Mouse (Mus musculus) kidney, adult 2 months (tissue): ENCODE data around the gene Taok2. TPM values are rescaled to one million over a fixed set of nuclear protein-coding genes. Genes with fewer than 3 reads are reported as not detected.

Source experiments
- DNase-seq: peaks from one replicate; pipeline ENCODE4 v3.0.0; 2021
- H3K27ac ChIP-seq: fragments of 200-500 bp; 2 replicates; pipeline ENCODE4 v1.5.1; 2012; ENCODE audit warnings: low read depth, low read length, control low read depth, inconsistent platforms; ENCODE audit not compliant: insufficient read depth
- H3K27me3 ChIP-seq: fragments of 200-500 bp; replicated peaks from 2 replicates; pipeline ENCODE4 v1.6.1; 2012; ENCODE audit warnings: mild to moderate bottlenecking, moderate library complexity, low read length, inconsistent platforms; ENCODE audit not compliant: control insufficient read depth, insufficient read depth
- H3K36me3 ChIP-seq: fragments of 200-500 bp; 2 replicates; pipeline ENCODE4 v1.6.1; 2012; ENCODE audit warnings: mild to moderate bottlenecking, moderate library complexity, low read length, inconsistent platforms; ENCODE audit not compliant: control insufficient read depth, insufficient read depth
- H3K4me1 ChIP-seq: fragments of 200-500 bp; 2 replicates; pipeline ENCODE4 v1.6.1; 2011; ENCODE audit warnings: low read length; ENCODE audit not compliant: control insufficient read depth, insufficient read depth
- H3K4me3 ChIP-seq: fragments of 200-500 bp; 2 replicates; pipeline ENCODE4 v1.5.1; 2011; ENCODE audit warnings: mild to moderate bottlenecking, low read depth, low read length, control low read depth; ENCODE audit not compliant: insufficient read depth
- CTCF ChIP-seq: fragments of 200-500 bp; conservative IDR thresholded peaks from 2 replicates; pipeline ENCODE4 v1.5.1; 2011; ENCODE audit warnings: low read depth, mild to moderate bottlenecking, control low read depth, low read length, moderate library complexity, mixed read lengths; ENCODE audit not compliant: insufficient read depth, insufficient read length
- POLR2A ChIP-seq: fragments of 200-500 bp; IDR thresholded peaks from one replicate; pipeline ENCODE4 v1.6.1; 2011; ENCODE audit warnings: low read depth, low read length, control low read depth
- WGBS: fragments of 180-500 bp; shearing (Covaris S2); methylation state at CpG from one replicate; pipeline ENCODE4 v1.1.7; 2018; 5-methylcytosine and 5-hydroxymethylcytosine counted together
- polyA plus RNA-seq: library from polyadenylated mRNA; depleted of rRNA; stranded (reverse); fragments of >200 nt; gene quantifications from 2 replicates; pipeline ENCODE4 v1.2.3, GENCODE M21; 2012

Gene Taok2
- polyA plus RNA-seq, 1 experiment: 56.5 TPM

- H3K4me1 ChIP-seq: no peaks in the 10 kb centered on the region
- peaks cover 3% of the 10 kb centered on the region for H3K27me3 ChIP-seq
- no peaks in the 10 kb centered on the region for H3K36me3 ChIP-seq
- H3K4me3 ChIP-seq: no peak overlapping the region
- H3K27ac ChIP-seq: no peak overlapping the region
- 39% methylated on average over 10 of the region's 10 CpGs for WGBS
- TF ChIP-seq POLR2A (no peak), CTCF (no peak)
- no peak for DNase-seq
These were observed 35.7 kb downstream of the Taok2 start for GRCm38 (mm10) chr7:126848794-126849193.

GRCm38 (mm10) chr7:126847421-126848398 lies 36.8 kb downstream of the Taok2 start:
- TF ChIP-seq POLR2A (no peak), CTCF (no peak)
- Histone ChIP-seq H3K4me3 (peak overlapping the region; percentile 45), H3K4me1 (no peaks in the 10 kb centered on the region), H3K27me3 (peaks cover 3% of the 10 kb centered on the region), H3K36me3 (no peaks in the 10 kb centered on the region), H3K27ac (no peak overlapping the region)
- 3% methylated on average over 74 of the region's 74 CpGs for WGBS
- no peak for DNase-seq

GRCm38 (mm10) chr7:126847116-126847420 lies 37.4 kb downstream of the Taok2 start, which contains the start of gene Doc2a:
Gene Doc2a, plus strand, starts transcription at chr7:126847416.
- H3K27me3 ChIP-seq: peaks cover 3% of the 10 kb centered on the region
- TF ChIP-seq CTCF: no peak
- no peak for TF ChIP-seq POLR2A
- WGBS: 62% methylated on average over 4 of the region's 4 CpGs
- no peak for DNase-seq
- H3K36me3 ChIP-seq: no peaks in the 10 kb centered on the region
- H3K4me3 ChIP-seq: peak within 1 kb of the TSS; percentile 45
- H3K4me1 ChIP-seq: no peaks in the 10 kb centered on the region
- H3K27ac ChIP-seq: no peak within 1 kb of the TSS

- DNase-seq: no peak
- H3K4me3 ChIP-seq: no peak overlapping the region
- no peak for TF ChIP-seq POLR2A
- no peak for TF ChIP-seq CTCF
- no peaks in the 10 kb centered on the region for H3K36me3 ChIP-seq
- no peaks in the 10 kb centered on the region for H3K4me1 ChIP-seq
- WGBS: 85% methylated on average over 2 of the region's 2 CpGs
- H3K27ac ChIP-seq: no peak overlapping the region
- peaks cover 3% of the 10 kb centered on the region for H3K27me3 ChIP-seq
These were observed 39.0 kb downstream of the Taok2 start for GRCm38 (mm10) chr7:126845516-126845915.

- Histone ChIP-seq H3K27me3 (peaks cover 2% of the 10 kb centered on the region), H3K4me1 (no peaks in the 10 kb centered on the region), H3K36me3 (no peaks in the 10 kb centered on the region), H3K27ac (no peak overlapping the region), H3K4me3 (no peak overlapping the region)
- WGBS: 83% methylated on average over 9 of the region's 9 CpGs
- TF ChIP-seq POLR2A (no peak), CTCF (no peak)
- no peak for DNase-seq
These were observed 41.2 kb downstream of the Taok2 start for GRCm38 (mm10) chr7:126843276-126843675.

GRCm38 (mm10) chr7:126833294-126833693 lies 51.2 kb downstream of the Taok2 start:
- Histone ChIP-seq H3K27me3 (no peaks in the 10 kb centered on the region), H3K4me1 (peaks cover 4% of the 10 kb centered on the region; the same call in 1 of the 2 replicates), H3K4me3 (no peak overlapping the region), H3K36me3 (no peaks in the 10 kb centered on the region), H3K27ac (no peak overlapping the region)
- 97% methylated on average over 1 of the region's 1 CpGs for WGBS
- no peak for DNase-seq
- no peak for TF ChIP-seq POLR2A
- no peak for TF ChIP-seq CTCF

GRCm38 (mm10) chr7:126832036-126832598 lies 52.4 kb downstream of the Taok2 start:
- 1% methylated on average over 21 of the region's 21 CpGs for WGBS
- no peaks in the 10 kb centered on the region for H3K27me3 ChIP-seq
- TF ChIP-seq CTCF (peak; percentile 93), POLR2A (no peak)
- H3K27ac ChIP-seq: peak overlapping the region; percentile 57; the same call in 1 of the 2 replicates
- DNase-seq: peak; percentile 87
- H3K36me3 ChIP-seq: no peaks in the 10 kb centered on the region
- peaks cover 4% of the 10 kb centered on the region; the same call in 1 of the 2 replicates for H3K4me1 ChIP-seq
- peak overlapping the region; percentile 41 for H3K4me3 ChIP-seq
